Mouse (Mus musculus) cerebellum, postnatal 10 days (tissue): ENCODE data around the gene Sbno1.
"Not testable (repeated sequence)": the region's sequence is repeated elsewhere in the genome, so short reads cannot be mapped to it uniquely, and the experiment has no call there.

ENCODE experiments used
- DNase-seq, 2 experiments: peaks; one replicate each; pipeline ENCODE4 v3.0.0; 2021; ENCODE audit warnings: mixed read lengths in 2 of 2

Gene Sbno1

GRCm38 (mm10) chr5:124425412-124426259 is at the start of gene Sbno1:
TSS of gene Sbno1 (minus strand) at chr5:124426001.
- DNase-seq, result peak; percentile 97

- no peak for DNase-seq
Observed at GRCm38 (mm10) chr5:124470591-124471171, 44.9 kb upstream of the Sbno1 start.

- DNase-seq, result no peak
Observed at GRCm38 (mm10) chr5:124469486-124469885, 43.7 kb upstream of the Sbno1 start.

- DNase-seq, result no peak
Observed at GRCm38 (mm10) chr5:124468365-124468764, 42.6 kb upstream of the Sbno1 start.

GRCm38 (mm10) chr5:124467766-124468165 is 42.0 kb upstream of the Sbno1 start:
- no peak for DNase-seq

- DNase-seq, result no peak
Observed at GRCm38 (mm10) chr5:124464905-124465304, 39.1 kb upstream of the Sbno1 start.

GRCm38 (mm10) chr5:124463462-124463861 is 37.7 kb upstream of the Sbno1 start:
- no peak for DNase-seq

- DNase-seq, result no peak
Observed at GRCm38 (mm10) chr5:124462297-124463025, 36.7 kb upstream of the Sbno1 start.

- DNase-seq, result not testable (repeated sequence)
Observed at GRCm38 (mm10) chr5:124460922-124461321, 35.1 kb upstream of the Sbno1 start.

GRCm38 (mm10) chr5:124456762-124457161 is 31.0 kb upstream of the Sbno1 start:
- DNase-seq, result no peak

- peak in 1 of 2 experiments; percentile 38 for DNase-seq
Observed at GRCm38 (mm10) chr5:124454082-124454419, 28.2 kb upstream of the Sbno1 start.

GRCm38 (mm10) chr5:124453339-124454081 is 27.7 kb upstream of the Sbno1 start:
- peak; percentile 76 to 84 for DNase-seq

GRCm38 (mm10) chr5:124452494-124453228 is 26.9 kb upstream of the Sbno1 start:
- DNase-seq, result peak; percentile 58 to 61

- no peak for DNase-seq
Observed at GRCm38 (mm10) chr5:124450641-124451340, 25.0 kb upstream of the Sbno1 start.

GRCm38 (mm10) chr5:124450051-124450450 is 24.2 kb upstream of the Sbno1 start:
- peak; percentile 60 to 74 for DNase-seq

- DNase-seq, result peak in 1 of 2 experiments; percentile 23
Observed at GRCm38 (mm10) chr5:124449494-124449893, 23.7 kb upstream of the Sbno1 start.

GRCm38 (mm10) chr5:124446301-124446881 is 20.6 kb upstream of the Sbno1 start:
- peak; percentile 64 to 65 for DNase-seq

- peak; percentile 57 to 65 for DNase-seq
Observed at GRCm38 (mm10) chr5:124445621-124446293, 20.0 kb upstream of the Sbno1 start.

- peak; percentile 86 to 90 for DNase-seq
Observed at GRCm38 (mm10) chr5:124444661-124445561, 19.1 kb upstream of the Sbno1 start.
